Mouse (Mus musculus) lung, adult 2 months (tissue): ENCODE data around the gene Galnt17.

ENCODE experiments used
- CTCF ChIP-seq: fragments of 200-500 bp; IDR thresholded peaks from 2 replicates; pipeline ENCODE4 v1.5.1; 2011; ENCODE audit warnings: mild to moderate bottlenecking, low read length, control low read depth; ENCODE audit not compliant: insufficient read depth
- POLR2A ChIP-seq: fragments of 200-500 bp; IDR thresholded peaks from 2 replicates; pipeline ENCODE4 v1.6.1; 2011; ENCODE audit warnings: low read depth, mild to moderate bottlenecking, control low read depth, low read length, borderline replicate concordance; ENCODE audit errors: extremely low read depth

DNA sequence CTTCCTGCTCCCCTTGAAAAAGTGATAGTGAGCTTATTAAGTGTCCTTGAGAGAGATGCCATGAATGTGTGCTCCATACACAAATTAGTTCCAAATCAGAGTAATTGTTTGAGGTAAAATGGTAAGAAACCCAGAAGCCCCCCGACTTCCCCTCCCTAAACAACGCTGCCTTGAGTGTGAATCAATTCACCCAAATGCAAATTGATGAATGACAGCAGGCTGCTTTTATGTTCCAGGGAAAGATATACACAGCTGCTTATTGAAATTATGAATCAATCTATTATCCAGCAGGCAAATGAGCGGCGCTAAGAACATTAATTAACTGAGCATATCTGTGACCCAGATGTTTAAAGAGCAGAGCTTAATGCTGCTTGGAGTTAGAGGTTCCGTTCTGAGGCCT, 428.0 kb downstream of the Galnt17 start:
- TF ChIP-seq CTCF (no peak), POLR2A (no peak)
